In the genomic region with DNA sequence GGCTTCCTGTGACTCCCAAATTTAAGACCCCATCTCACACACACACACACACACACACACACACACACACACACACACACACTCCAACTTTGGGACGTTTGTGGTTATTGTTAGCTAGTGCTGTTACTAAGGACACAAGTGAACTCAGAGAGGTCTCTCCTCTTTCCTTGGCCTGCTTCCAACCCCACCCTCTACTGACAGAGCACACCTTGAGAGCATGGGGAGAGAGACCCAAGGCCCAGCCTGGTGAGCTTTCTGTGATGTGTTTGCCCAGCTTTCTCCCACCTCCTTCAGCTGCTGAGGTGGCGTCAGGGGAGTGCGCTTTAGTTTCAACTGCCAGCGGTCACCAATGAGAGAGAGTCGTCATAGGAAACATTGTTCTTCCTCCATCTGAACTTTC, we compare ENCODE assay signal across 9 mouse cellular contexts. TPM values are rescaled to one million over a fixed set of nuclear protein-coding genes. Genes with fewer than 3 reads are reported as not detected.
DNase-seq lines count a peak whose midpoint lies in the region; ATAC-seq lines count a peak whose summit lies in the region.
"Had no signal": no experiment of that assay in that cellular context is flagged by ENCODE, and none has a peak within 500 bp of the region (broad histone marks: within the 10 kb centered on the region; RNA-seq: fewer than 3 reads in every experiment).

No protein-coding gene starts in this region.

- ATAC-seq in heart, embryonic 15.5 days (replicated peaks; ENCODE audit: insufficient number of reproducible peaks, insufficient read depth, low FRiP score, low read depth): no peak
- no peak for ATAC-seq in embryonic facial prominence, embryonic 13.5 days (ENCODE audit: insufficient number of reproducible peaks, insufficient read depth, low FRiP score, low TSS enrichment, low read depth)
- no peak for ATAC-seq in intestine, embryonic 15.5 days

- no peak for DNase-seq in heart, adult 11 months
- DNase-seq in lung, postnatal 25 days (ENCODE audit: low spot score): peak; percentile 60
- no peak for DNase-seq in frontal cortex, postnatal 10 days (ENCODE audit: low spot score in 2 of 2)
- no peak for DNase-seq in ovary, postnatal 10 days (ENCODE audit: low spot score)
- DNase-seq in embryo, embryonic 9.5 days (ENCODE audit: extremely low spot score): no peak
- DNase-seq: cerebellum, postnatal 14 days had no signal

- H3K27ac ChIP-seq in heart, embryonic 15.5 days: peak overlapping the region; percentile 98
- H3K27ac ChIP-seq in embryonic facial prominence, embryonic 13.5 days: no peak overlapping the region
- no peak overlapping the region for H3K27ac ChIP-seq in intestine, embryonic 15.5 days

- no peaks in the 10 kb centered on the region for H3K9me3 ChIP-seq in heart, embryonic 15.5 days (replicated peaks)
- no peaks in the 10 kb centered on the region for H3K9me3 ChIP-seq in embryonic facial prominence, embryonic 13.5 days
- H3K9me3 ChIP-seq in intestine, embryonic 15.5 days: no peaks in the 10 kb centered on the region

- H3K4me3 ChIP-seq in heart, embryonic 15.5 days: peak overlapping the region; percentile 63
- peak overlapping the region; percentile 59; the same call in 1 of the 2 replicates for H3K4me3 ChIP-seq in embryonic facial prominence, embryonic 13.5 days
- H3K4me3 ChIP-seq in intestine, embryonic 15.5 days (replicated peaks): peak overlapping the region; percentile 53; the same call in 1 of the 2 replicates

- peaks cover 77% of the 10 kb centered on the region for H3K4me1 ChIP-seq in heart, embryonic 15.5 days (replicated peaks)
- H3K4me1 ChIP-seq in embryonic facial prominence, embryonic 13.5 days: peaks cover 69% of the 10 kb centered on the region
- peaks cover 30% of the 10 kb centered on the region; the same call in 1 of the 2 replicates for H3K4me1 ChIP-seq in intestine, embryonic 15.5 days (replicated peaks)

- peak overlapping the region; percentile 89 for H3K4me2 ChIP-seq in heart, embryonic 15.5 days
- H3K4me2 ChIP-seq in embryonic facial prominence, embryonic 13.5 days: peak overlapping the region; percentile 98
- peak overlapping the region; percentile 99 for H3K4me2 ChIP-seq in intestine, embryonic 15.5 days (replicated peaks)

- H3K9ac ChIP-seq in heart, embryonic 15.5 days: peak overlapping the region; percentile 77; the same call in 1 of the 2 replicates
- H3K9ac ChIP-seq in embryonic facial prominence, embryonic 13.5 days: no peak overlapping the region
- no peak overlapping the region for H3K9ac ChIP-seq in intestine, embryonic 15.5 days

- H3K27me3 ChIP-seq in heart, embryonic 15.5 days: peaks cover 6% of the 10 kb centered on the region; the same call in 1 of the 2 replicates
- H3K27me3 ChIP-seq in embryonic facial prominence, embryonic 13.5 days: peaks cover 49% of the 10 kb centered on the region
- H3K27me3 ChIP-seq in intestine, embryonic 15.5 days (replicated peaks): no peaks in the 10 kb centered on the region

- no peaks in the 10 kb centered on the region for H3K36me3 ChIP-seq in heart, embryonic 15.5 days
- H3K36me3 ChIP-seq in embryonic facial prominence, embryonic 13.5 days: no peaks in the 10 kb centered on the region
- no peaks in the 10 kb centered on the region for H3K36me3 ChIP-seq in intestine, embryonic 15.5 days

- 52% methylated on average over 5 of the region's 5 CpGs for WGBS in heart, embryonic 15.5 days
- WGBS in embryonic facial prominence, embryonic 13.5 days: 59% methylated on average over 5 of the region's 5 CpGs
- WGBS in intestine, embryonic 15.5 days: 63% methylated on average over 5 of the region's 5 CpGs

RNA-seq across cellular contexts. Expression of gene Dab2ip, which starts 25.3 kb away (rescaled TPM):
- polyA plus RNA-seq in heart, embryonic 15.5 days (2015; fragmentation: Nextera tagmentation; extraction: Ambion mirVana): 44.0 and 46.9 TPM in 2 replicates
- polyA plus RNA-seq in embryonic facial prominence, embryonic 13.5 days (2015; fragmentation: Nextera tagmentation; extraction: Ambion mirVana): 53.2 and 54.5 TPM in 2 replicates
- polyA plus RNA-seq in intestine, embryonic 15.5 days (2015; fragmentation: Nextera tagmentation; extraction: Ambion mirVana): 52.7 and 54.9 TPM in 2 replicates
